Mouse (Mus musculus): ENCODE results near the gene Arl4c. TPM values are rescaled to one million over a fixed set of nuclear protein-coding genes. Genes with fewer than 3 reads are reported as not detected.

Arl4c gene
- polyA plus RNA-seq, 1 experiment from 2014 or later: 30.6 TPM

GRCm38 (mm10) chr1:88720626-88721229 lies 18.7 kb upstream of the Arl4c start:
- DNase-seq (ENCODE audit: low spot score) (no peak), ATAC-seq (replicated peaks; ENCODE audit: low FRiP score, low read depth) (no peak)
- H3K27ac ChIP-seq: no peak overlapping the region
- WGBS: 55% methylated on average over 11 of the region's 11 CpGs
- no peak overlapping the region for H3K4me3 ChIP-seq (replicated peaks; ENCODE audit: low read depth, low read length)
- H3K9ac ChIP-seq (ENCODE audit: low read depth, low read length): no peak overlapping the region
- no peaks in the 10 kb centered on the region for H3K4me1 ChIP-seq (replicated peaks; ENCODE audit: insufficient read depth, low read length)
- no peaks in the 10 kb centered on the region for H3K36me3 ChIP-seq (ENCODE audit: insufficient read depth, low read length)
- no peaks in the 10 kb centered on the region for H3K27me3 ChIP-seq (ENCODE audit: insufficient read depth, low read length)
- no peaks in the 10 kb centered on the region for H3K9me3 ChIP-seq (replicated peaks; ENCODE audit: low read length)
- TF ChIP-seq CTCF (IDR thresholded peaks at IDR 0.05; ENCODE audit: low read depth): peak; percentile 18; the same call in 1 of the 2 replicates
- no peak overlapping the region for H3K4me2 ChIP-seq (ENCODE audit: low read length)

- Histone ChIP-seq H3K36me3 (ENCODE audit: insufficient read depth, low read length) (no peaks in the 10 kb centered on the region), H3K27me3 (ENCODE audit: insufficient read depth, low read length) (no peaks in the 10 kb centered on the region), H3K4me3 (replicated peaks; ENCODE audit: low read depth, low read length) (no peak overlapping the region), H3K4me2 (ENCODE audit: low read length) (no peak overlapping the region), H3K9ac (ENCODE audit: low read depth, low read length) (no peak overlapping the region), H3K4me1 (replicated peaks; ENCODE audit: insufficient read depth, low read length) (no peaks in the 10 kb centered on the region), H3K27ac (no peak overlapping the region), H3K9me3 (replicated peaks; ENCODE audit: low read length) (no peaks in the 10 kb centered on the region)
- DNase-seq (ENCODE audit: low spot score): no peak
- 85% methylated on average over 3 of the region's 3 CpGs for WGBS
- ATAC-seq (replicated peaks; ENCODE audit: low FRiP score, low read depth): no peak
- TF ChIP-seq CTCF (IDR thresholded peaks at IDR 0.05; ENCODE audit: low read depth): no peak
These were observed 16.5 kb upstream of the Arl4c start for GRCm38 (mm10) chr1:88718563-88718962.

- Histone ChIP-seq H3K27me3 (ENCODE audit: insufficient read depth, low read length) (no peaks in the 10 kb centered on the region), H3K4me1 (replicated peaks; ENCODE audit: insufficient read depth, low read length) (no peaks in the 10 kb centered on the region), H3K4me3 (replicated peaks; ENCODE audit: low read depth, low read length) (no peak overlapping the region), H3K27ac (no peak overlapping the region), H3K36me3 (ENCODE audit: insufficient read depth, low read length) (no peaks in the 10 kb centered on the region), H3K9me3 (replicated peaks; ENCODE audit: low read length) (no peaks in the 10 kb centered on the region), H3K4me2 (ENCODE audit: low read length) (no peak overlapping the region), H3K9ac (ENCODE audit: low read depth, low read length) (no peak overlapping the region)
- no peak for ATAC-seq (replicated peaks; ENCODE audit: low FRiP score, low read depth)
- WGBS: 79% methylated on average over 13 of the region's 13 CpGs
- no peak for DNase-seq (ENCODE audit: low spot score)
- TF ChIP-seq CTCF (IDR thresholded peaks at IDR 0.05; ENCODE audit: low read depth): no peak
These were observed 15.7 kb upstream of the Arl4c start for GRCm38 (mm10) chr1:88717736-88718135.

- ATAC-seq (replicated peaks; ENCODE audit: low FRiP score, low read depth) (no peak), DNase-seq (ENCODE audit: low spot score) (no peak)
- Histone ChIP-seq H3K27ac (no peak overlapping the region), H3K9ac (ENCODE audit: low read depth, low read length) (no peak overlapping the region), H3K27me3 (ENCODE audit: insufficient read depth, low read length) (no peaks in the 10 kb centered on the region), H3K4me2 (ENCODE audit: low read length) (no peak overlapping the region), H3K36me3 (ENCODE audit: insufficient read depth, low read length) (no peaks in the 10 kb centered on the region), H3K9me3 (replicated peaks; ENCODE audit: low read length) (no peaks in the 10 kb centered on the region), H3K4me3 (replicated peaks; ENCODE audit: low read depth, low read length) (no peak overlapping the region), H3K4me1 (replicated peaks; ENCODE audit: insufficient read depth, low read length) (no peaks in the 10 kb centered on the region)
- 67% methylated on average over 6 of the region's 6 CpGs for WGBS
- no peak for TF ChIP-seq CTCF (IDR thresholded peaks at IDR 0.05; ENCODE audit: low read depth)
These were observed 10.0 kb upstream of the Arl4c start for GRCm38 (mm10) chr1:88712011-88712410.

GRCm38 (mm10) chr1:88708646-88709305 lies 6.8 kb upstream of the Arl4c start:
- no peak for DNase-seq (ENCODE audit: low spot score)
- no peak for TF ChIP-seq CTCF (IDR thresholded peaks at IDR 0.05; ENCODE audit: low read depth)
- ATAC-seq (replicated peaks; ENCODE audit: low FRiP score, low read depth): no peak
- Histone ChIP-seq H3K27ac (no peak overlapping the region), H3K4me1 (replicated peaks; ENCODE audit: insufficient read depth, low read length) (no peaks in the 10 kb centered on the region), H3K36me3 (ENCODE audit: insufficient read depth, low read length) (no peaks in the 10 kb centered on the region), H3K9ac (ENCODE audit: low read depth, low read length) (no peak overlapping the region), H3K4me2 (ENCODE audit: low read length) (no peak overlapping the region), H3K27me3 (ENCODE audit: insufficient read depth, low read length) (no peaks in the 10 kb centered on the region), H3K9me3 (replicated peaks; ENCODE audit: low read length) (no peaks in the 10 kb centered on the region), H3K4me3 (replicated peaks; ENCODE audit: low read depth, low read length) (no peak overlapping the region)
- WGBS: 79% methylated on average over 9 of the region's 9 CpGs

- ATAC-seq (replicated peaks; ENCODE audit: low FRiP score, low read depth) (no peak), DNase-seq (ENCODE audit: low spot score) (no peak)
- H3K36me3 ChIP-seq (ENCODE audit: insufficient read depth, low read length): no peaks in the 10 kb centered on the region
- no peak overlapping the region for H3K27ac ChIP-seq
- no peaks in the 10 kb centered on the region for H3K4me1 ChIP-seq (replicated peaks; ENCODE audit: insufficient read depth, low read length)
- H3K9me3 ChIP-seq (replicated peaks; ENCODE audit: low read length): no peaks in the 10 kb centered on the region
- 72% methylated on average over 3 of the region's 3 CpGs for WGBS
- no peak overlapping the region for H3K4me3 ChIP-seq (replicated peaks; ENCODE audit: low read depth, low read length)
- H3K4me2 ChIP-seq (ENCODE audit: low read length): no peak overlapping the region
- no peak overlapping the region for H3K9ac ChIP-seq (ENCODE audit: low read depth, low read length)
- no peaks in the 10 kb centered on the region for H3K27me3 ChIP-seq (ENCODE audit: insufficient read depth, low read length)
- no peak for TF ChIP-seq CTCF (IDR thresholded peaks at IDR 0.05; ENCODE audit: low read depth)
These were observed 6.2 kb upstream of the Arl4c start for GRCm38 (mm10) chr1:88708191-88708590.

All from kidney, postnatal 0 days (tissue).